Mouse (Mus musculus) liver, adult 2 months (tissue): ENCODE measurements around the gene Mcoln1. TPM values are rescaled to one million over a fixed set of nuclear protein-coding genes. Genes with fewer than 3 reads are reported as not detected.

Source experiments
- DNase-seq: peaks from one replicate; pipeline ENCODE4 v3.0.0-alpha.2; 2011; ENCODE audit warnings: low read depth, low spot score; ENCODE audit errors: extremely low read depth
- H3K27ac ChIP-seq: fragments of 200-500 bp; replicated peaks from 2 replicates; pipeline ENCODE4 v1.5.1; 2012; ENCODE audit warnings: low read depth, mild to moderate bottlenecking, control low read depth, inconsistent platforms, low read length; ENCODE audit not compliant: insufficient read depth
- H3K27me3 ChIP-seq: fragments of 200-500 bp; 2 replicates; pipeline ENCODE4 v1.6.1; 2012; ENCODE audit warnings: mild to moderate bottlenecking, moderate library complexity, low read length, inconsistent platforms; ENCODE audit not compliant: control insufficient read depth, insufficient read depth
- H3K36me3 ChIP-seq: fragments of 200-500 bp; 2 replicates; pipeline ENCODE4 v1.6.1; 2012; ENCODE audit warnings: low read length, inconsistent platforms; ENCODE audit not compliant: control insufficient read depth, insufficient read depth
- H3K4me1 ChIP-seq: fragments of 200-500 bp; 2 replicates; pipeline ENCODE4 v1.6.1; 2011; ENCODE audit warnings: low read length; ENCODE audit not compliant: control insufficient read depth, insufficient read depth
- H3K4me3 ChIP-seq: fragments of 200-500 bp; 2 replicates; pipeline ENCODE4 v1.5.1; 2011; ENCODE audit warnings: low read depth, mild to moderate bottlenecking, control low read depth, low read length, moderate library complexity; ENCODE audit not compliant: insufficient read depth
- H3K79me2 ChIP-seq: fragments of 200-500 bp; 2 replicates; pipeline ENCODE4 v1.6.1; 2012; ENCODE audit warnings: inconsistent platforms, mild to moderate bottlenecking, low read length, moderate library complexity; ENCODE audit not compliant: control insufficient read depth, insufficient read depth
- H3K9ac ChIP-seq: fragments of 200-500 bp; 2 replicates; pipeline ENCODE4 v1.6.1; 2012; ENCODE audit warnings: low read depth, mild to moderate bottlenecking, control low read depth, inconsistent platforms, low read length
- CTCF ChIP-seq: fragments of 200-500 bp; IDR thresholded peaks from 2 replicates; pipeline ENCODE4 v1.5.1; 2011; ENCODE audit warnings: low read depth, low read length, control low read depth
- POLR2A ChIP-seq: fragments of 200-500 bp; IDR thresholded peaks from 2 replicates; pipeline ENCODE4 v1.6.1; 2011; ENCODE audit warnings: low read length, control low read depth; ENCODE audit not compliant: insufficient read depth; ENCODE audit errors: extremely low read depth
- WGBS: fragments of 180-500 bp; shearing (Covaris S2); methylation state at CpG from one replicate; pipeline ENCODE4 v1.1.7; 2018; 5-methylcytosine and 5-hydroxymethylcytosine counted together
- polyA plus RNA-seq: library from polyadenylated mRNA; depleted of rRNA; stranded (reverse); fragments of >200 nt; gene quantifications from 2 replicates; pipeline ENCODE4 v1.2.3, GENCODE M21; 2012
- total RNA-seq: library from RNA; depleted of rRNA; stranded (reverse); fragments of >200 nt; gene quantifications from 2 replicates; pipeline ENCODE4 v1.2.3, GENCODE M21; 2014

The Mcoln1 gene
- total and polyA plus RNA-seq, 2 experiments, result 38.1 to 227 TPM

GRCm38 (mm10) chr8:3516450-3517116 is 16.3 kb downstream of the Mcoln1 start:
- Histone ChIP-seq H3K4me1 (peaks cover 6% of the 10 kb centered on the region), H3K36me3 (peaks cover 3% of the 10 kb centered on the region; the same call in 1 of the 2 replicates)

GRCm38 (mm10) chr8:3517117-3517495 is 16.8 kb downstream of the Mcoln1 start:
- Histone ChIP-seq H3K27ac (peak overlapping the region; percentile 14), H3K36me3 (peaks cover 4% of the 10 kb centered on the region; the same call in 1 of the 2 replicates), H3K4me3 (peak overlapping the region; percentile 71), H3K79me2 (no peaks in the 10 kb centered on the region), H3K27me3 (no peaks in the 10 kb centered on the region), H3K9ac (peak overlapping the region; percentile 60), H3K4me1 (peaks cover 6% of the 10 kb centered on the region)
- DNase-seq, result no peak
- TF ChIP-seq POLR2A (0 out of 2 replicates have a peak, but pooled peaks have one; percentile 8), CTCF (no peak)
- WGBS, result 25% methylated on average over 16 of the region's 16 CpGs

More at GRCm38 (mm10) chr8:3516450-3517116, 16.3 kb downstream of the Mcoln1 start:
- Histone ChIP-seq H3K79me2 (no peaks in the 10 kb centered on the region), H3K4me3 (peak overlapping the region; percentile 71), H3K27me3 (no peaks in the 10 kb centered on the region), H3K27ac (peak overlapping the region; percentile 69), H3K9ac (peak overlapping the region; percentile 69)
- TF ChIP-seq POLR2A (peak; percentile 49; the same call in 1 of the 2 replicates), CTCF (0 out of 2 replicates have a peak, but pooled peaks have one; percentile 0)
- WGBS, result 1% methylated on average over 36 of the region's 36 CpGs
- peak; percentile 87 for DNase-seq

- no peaks in the 10 kb centered on the region for H3K79me2 ChIP-seq
- no peak overlapping the region for H3K9ac ChIP-seq
- WGBS, result 94% methylated on average over 13 of the region's 13 CpGs
- no peak overlapping the region for H3K27ac ChIP-seq
- H3K36me3 ChIP-seq, result peaks cover 31% of the 10 kb centered on the region
- H3K4me1 ChIP-seq, result no peaks in the 10 kb centered on the region
- TF ChIP-seq POLR2A (no peak), CTCF (no peak)
- no peaks in the 10 kb centered on the region for H3K27me3 ChIP-seq
- no peak for DNase-seq
- H3K4me3 ChIP-seq, result no peak overlapping the region
These were observed 21.9 kb downstream of the Mcoln1 start for GRCm38 (mm10) chr8:3522007-3522697.

GRCm38 (mm10) chr8:3530816-3531215 is 30.6 kb downstream of the Mcoln1 start:
- Histone ChIP-seq H3K4me1 (no peaks in the 10 kb centered on the region), H3K79me2 (no peaks in the 10 kb centered on the region), H3K36me3 (peaks cover 32% of the 10 kb centered on the region), H3K9ac (no peak overlapping the region), H3K4me3 (no peak overlapping the region), H3K27ac (no peak overlapping the region), H3K27me3 (no peaks in the 10 kb centered on the region)
- DNase-seq, result no peak
- TF ChIP-seq CTCF (no peak), POLR2A (no peak)
- 92% methylated on average over 5 of the region's 5 CpGs for WGBS

- TF ChIP-seq POLR2A (no peak), CTCF (no peak)
- WGBS, result 97% methylated on average over 18 of the region's 18 CpGs
- H3K9ac ChIP-seq, result no peak overlapping the region
- no peaks in the 10 kb centered on the region for H3K4me1 ChIP-seq
- H3K79me2 ChIP-seq, result no peaks in the 10 kb centered on the region
- H3K36me3 ChIP-seq, result peaks cover 31% of the 10 kb centered on the region
- H3K27ac ChIP-seq, result no peak overlapping the region
- DNase-seq, result no peak
- H3K4me3 ChIP-seq, result no peak overlapping the region
- no peaks in the 10 kb centered on the region for H3K27me3 ChIP-seq
These were observed 31.7 kb downstream of the Mcoln1 start for GRCm38 (mm10) chr8:3531936-3532335.
